Mouse (Mus musculus): ENCODE results near the gene Gm6880.
"Not testable (repeated sequence)": the region's sequence is repeated elsewhere in the genome, so short reads cannot be mapped to it uniquely, and the experiment has no call there.

GRCm38 (mm10) chrX:74517461-74517860 is 36.3 kb upstream of the Gm6880 start:
- not testable (repeated sequence) for TF ChIP-seq POLR2A (IDR thresholded peaks at IDR 0.05; ENCODE audit: borderline replicate concordance, low read depth, low read length); CTCF (IDR thresholded peaks at IDR 0.05; ENCODE audit: low read depth, low read length)
